Mouse (Mus musculus) bone marrow macrophage, adult 2 months (primary cell): ENCODE results near the gene Nat8.
"Not testable (repeated sequence)": the region's sequence is repeated elsewhere in the genome, so short reads cannot be mapped to it uniquely, and the experiment has no call there.

Source experiments
- CTCF ChIP-seq: IDR thresholded peaks from 2 replicates; pipeline ENCODE4 v1.5.1; 2012; ENCODE audit warnings: low read depth, mild to moderate bottlenecking, low read length, moderate library complexity
- POLR2A ChIP-seq: IDR thresholded peaks from 2 replicates; pipeline ENCODE4 v1.6.1; 2012; ENCODE audit warnings: mild to moderate bottlenecking, low read depth, low read length, borderline replicate concordance

GRCm38 (mm10) chr6:85866995-85867394 is 35.1 kb upstream of the Nat8 start:
- not testable (repeated sequence) for TF ChIP-seq CTCF, POLR2A
